Mouse (Mus musculus) cerebellum, adult 2 months (tissue): ENCODE results near the gene Kcnab3.

Experiments
- CTCF ChIP-seq: fragments of 200-500 bp; IDR thresholded peaks from 2 replicates; pipeline ENCODE4 v1.5.1; 2011; ENCODE audit warnings: low read depth, mild to moderate bottlenecking, control low read depth, low read length, moderate library complexity, borderline replicate concordance; ENCODE audit not compliant: insufficient read depth
- POLR2A ChIP-seq: fragments of 200-500 bp; IDR thresholded peaks from 2 replicates; pipeline ENCODE4 v1.6.1; 2011; ENCODE audit warnings: low read length, control low read depth, borderline replicate concordance; ENCODE audit not compliant: insufficient read depth

DNA sequence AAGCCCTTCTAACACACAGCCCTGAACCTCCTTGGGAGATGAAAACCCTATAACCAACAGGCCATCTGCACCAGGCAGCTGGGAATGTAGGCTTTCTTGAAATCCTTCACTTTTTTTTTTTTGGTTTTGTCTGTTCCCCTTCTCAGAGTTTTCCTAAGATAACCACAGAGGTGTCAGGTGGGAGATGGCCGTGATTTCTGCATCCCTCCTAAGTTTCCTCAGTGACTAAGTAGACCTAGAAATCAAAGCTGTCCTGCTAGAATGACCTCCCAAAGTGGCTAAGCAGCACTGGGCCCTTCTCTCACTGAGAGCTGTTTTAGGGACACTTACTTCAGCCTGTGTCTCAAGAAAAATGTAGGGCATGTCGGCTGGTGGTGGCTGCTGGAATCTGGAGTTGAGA is 28.3 kb upstream of the Kcnab3 start:
- no peak for TF ChIP-seq CTCF
- no peak for TF ChIP-seq POLR2A
